Mouse (Mus musculus) hindbrain, embryonic 11.5 days (tissue): ENCODE measurements around the gene Csf2rb2. TPM values are rescaled to one million over a fixed set of nuclear protein-coding genes. Genes with fewer than 3 reads are reported as not detected.
"Not testable (repeated sequence)": the region's sequence is repeated elsewhere in the genome, so short reads cannot be mapped to it uniquely, and the experiment has no call there.

Source experiments
- ATAC-seq: fragments of 200-750 bp; cut with Nextera tagmentation; 2 replicates; pipeline ENCODE4 v1.8.0; 2017; ENCODE audit warnings: mild to moderate bottlenecking, moderate TSS enrichment, moderate library complexity; ENCODE audit not compliant: low FRiP score
- DNase-seq: peaks from one replicate; pipeline ENCODE4 v3.0.0-alpha.2; 2015; ENCODE audit warnings: low spot score
- H3K27ac ChIP-seq: fragments of 300-500 bp; sonication (generic); 2 replicates; pipeline ENCODE4 v1.5.1; 2014; ENCODE audit warnings: mild to moderate bottlenecking, low read depth, low read length
- H3K27me3 ChIP-seq: fragments of 300-500 bp; sonication (generic); 2 replicates; pipeline ENCODE4 v1.6.1; 2014; ENCODE audit warnings: mild to moderate bottlenecking, low read length, moderate library complexity, mixed read lengths; ENCODE audit not compliant: control insufficient read depth, insufficient read depth
- H3K36me3 ChIP-seq: fragments of 300-500 bp; sonication (generic); 2 replicates; pipeline ENCODE4 v1.6.1; 2014; ENCODE audit warnings: mild to moderate bottlenecking, low read length, moderate library complexity, mixed read lengths; ENCODE audit not compliant: control insufficient read depth, insufficient read depth
- H3K4me1 ChIP-seq: fragments of 300-500 bp; sonication (generic); replicated peaks from 2 replicates; pipeline ENCODE4 v1.6.1; 2014; ENCODE audit warnings: low read length, mixed read lengths; ENCODE audit not compliant: control insufficient read depth, insufficient read depth
- H3K4me2 ChIP-seq: fragments of 300-500 bp; sonication (generic); replicated peaks from 2 replicates; pipeline ENCODE4 v1.6.1; 2014; ENCODE audit warnings: mild to moderate bottlenecking, low read depth, low read length
- H3K4me3 ChIP-seq: fragments of 300-500 bp; sonication (generic); 2 replicates; pipeline ENCODE4 v1.5.1; 2014; ENCODE audit warnings: low read depth, low read length
- H3K9ac ChIP-seq: fragments of 300-500 bp; sonication (generic); 2 replicates; pipeline ENCODE4 v1.6.1; 2014; ENCODE audit warnings: low read depth, low read length
- H3K9me3 ChIP-seq: fragments of 300-500 bp; sonication (generic); 2 replicates; pipeline ENCODE4 v1.6.1; 2016; ENCODE audit warnings: low read length; ENCODE audit not compliant: control insufficient read depth
- WGBS: fragments of 180-500 bp; shearing (Covaris S2); extraction: QIAGEN DNeasy Blood & Tissue Kit; methylation state at CpG from one replicate; pipeline ENCODE4 v1.1.7; 2014; 5-methylcytosine and 5-hydroxymethylcytosine counted together
- polyA plus RNA-seq: library from polyadenylated mRNA; unstranded; fragments of >200 nt; fragmentation: Nextera tagmentation; extraction: Ambion mirVana; gene quantifications from 2 replicates; pipeline ENCODE4 v1.2.1, GENCODE M21; 2014

Csf2rb2 gene
- 0.34 and 0.39 TPM in 2 replicates for polyA plus RNA-seq

- H3K4me1 ChIP-seq: no peaks in the 10 kb centered on the region
- no peak for ATAC-seq
- 86% methylated on average over 10 of the region's 10 CpGs for WGBS
- H3K36me3 ChIP-seq: no peaks in the 10 kb centered on the region
- no peak within 1 kb of the TSS for H3K4me3 ChIP-seq
- H3K9me3 ChIP-seq: no peaks in the 10 kb centered on the region
- no peak within 1 kb of the TSS for H3K4me2 ChIP-seq
- H3K27me3 ChIP-seq: no peaks in the 10 kb centered on the region
- no peak for DNase-seq
- no peak within 1 kb of the TSS for H3K9ac ChIP-seq
- H3K27ac ChIP-seq: no peak within 1 kb of the TSS
Measured at GRCm38 (mm10) chr15:78305341-78305933, at the start of gene Csf2rb2. TSS of gene Csf2rb2 (minus strand) at chr15:78305721.

DNA sequence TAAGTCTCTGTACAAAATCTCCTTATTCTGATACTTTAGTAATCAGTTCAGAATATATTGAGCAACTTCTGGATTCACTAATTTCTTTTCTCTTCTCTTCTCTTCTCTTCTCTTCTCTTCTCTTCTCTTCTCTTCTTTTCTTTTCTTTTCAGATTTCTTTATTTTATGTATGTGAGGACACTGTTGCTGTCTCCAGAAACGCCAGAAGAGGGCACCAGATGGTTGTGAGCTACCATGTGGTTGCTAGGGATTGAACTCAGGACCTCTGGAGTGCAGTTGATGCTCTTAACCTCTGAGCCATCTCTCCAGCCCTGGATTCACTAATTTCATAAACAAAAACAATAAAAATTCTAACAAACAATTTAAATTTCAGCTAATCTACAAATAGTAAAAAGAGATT is 49.4 kb upstream of the Csf2rb2 start:
- no peak overlapping the region for H3K4me3 ChIP-seq
- 4% methylated on average over 1 of the region's 1 CpGs for WGBS
- H3K9me3 ChIP-seq: no peaks in the 10 kb centered on the region
- H3K4me2 ChIP-seq: no peak overlapping the region
- H3K4me1 ChIP-seq: no peaks in the 10 kb centered on the region
- H3K36me3 ChIP-seq: no peaks in the 10 kb centered on the region
- no peaks in the 10 kb centered on the region for H3K27me3 ChIP-seq
- no peak overlapping the region for H3K27ac ChIP-seq
- ATAC-seq (no peak), DNase-seq (peak; percentile 52)
- H3K9ac ChIP-seq: no peak overlapping the region

DNA sequence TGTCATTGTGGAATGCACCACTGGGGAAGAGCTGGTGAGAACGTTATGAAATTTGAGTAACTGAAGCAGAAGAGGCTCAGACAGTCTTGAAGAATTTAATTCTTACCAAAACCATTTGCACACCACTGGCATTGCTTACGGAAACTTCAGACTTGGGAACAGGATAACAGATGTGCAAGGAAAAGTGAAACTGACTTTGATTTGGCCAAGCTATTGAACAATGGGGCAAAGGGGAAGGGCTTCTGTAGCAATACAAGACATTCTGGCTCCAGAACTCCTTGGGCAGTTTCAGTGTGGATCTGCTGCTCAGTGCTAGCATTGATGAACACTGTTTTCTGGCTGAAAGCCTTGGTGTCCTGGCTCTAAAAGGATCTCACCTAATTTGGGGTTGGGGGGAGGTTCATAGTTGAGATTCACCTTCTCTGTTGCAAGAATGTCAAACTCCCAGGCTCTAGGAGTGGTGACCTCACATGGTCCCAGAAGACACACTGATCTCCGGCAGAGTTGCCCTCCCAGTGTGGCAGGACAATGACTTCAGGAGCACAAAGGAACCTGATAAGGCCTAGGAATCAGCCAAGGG is 46.2 kb upstream of the Csf2rb2 start:
- no peaks in the 10 kb centered on the region for H3K27me3 ChIP-seq
- H3K4me3 ChIP-seq: no peak overlapping the region
- H3K36me3 ChIP-seq: no peaks in the 10 kb centered on the region
- no peak overlapping the region for H3K4me2 ChIP-seq
- H3K9me3 ChIP-seq: no peaks in the 10 kb centered on the region
- H3K27ac ChIP-seq: no peak overlapping the region
- H3K9ac ChIP-seq: no peak overlapping the region
- ATAC-seq (no peak), DNase-seq (no peak)
- H3K4me1 ChIP-seq: no peaks in the 10 kb centered on the region
- 63% methylated on average over 3 of the region's 3 CpGs for WGBS

DNA sequence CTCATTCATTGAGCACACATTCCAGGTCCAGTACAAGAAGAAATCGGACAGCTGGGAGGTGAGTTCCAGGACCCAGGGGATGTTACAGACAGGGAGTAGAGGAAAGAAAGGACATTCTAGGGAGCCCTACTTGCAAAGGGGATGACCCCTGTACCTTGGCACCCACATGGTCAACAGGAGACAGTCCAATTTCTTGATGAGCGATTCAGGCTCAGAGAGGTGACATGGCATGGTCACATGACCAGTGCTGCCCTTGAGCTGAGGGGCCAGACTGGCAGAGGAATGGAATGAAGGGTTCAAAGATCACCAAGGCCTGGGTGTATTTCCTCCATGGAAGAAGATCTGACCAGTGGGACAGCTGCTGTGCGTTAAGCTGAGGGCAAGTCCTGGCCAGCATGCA is 39.0 kb upstream of the Csf2rb2 start:
- H3K4me1 ChIP-seq: no peaks in the 10 kb centered on the region
- no peak overlapping the region for H3K4me2 ChIP-seq
- no peak overlapping the region for H3K27ac ChIP-seq
- no peaks in the 10 kb centered on the region for H3K36me3 ChIP-seq
- no peak for ATAC-seq
- H3K9ac ChIP-seq: no peak overlapping the region
- no peak overlapping the region for H3K4me3 ChIP-seq
- no peaks in the 10 kb centered on the region for H3K9me3 ChIP-seq
- H3K27me3 ChIP-seq: no peaks in the 10 kb centered on the region
- DNase-seq: no peak
- WGBS: 88% methylated on average over 3 of the region's 3 CpGs

DNA sequence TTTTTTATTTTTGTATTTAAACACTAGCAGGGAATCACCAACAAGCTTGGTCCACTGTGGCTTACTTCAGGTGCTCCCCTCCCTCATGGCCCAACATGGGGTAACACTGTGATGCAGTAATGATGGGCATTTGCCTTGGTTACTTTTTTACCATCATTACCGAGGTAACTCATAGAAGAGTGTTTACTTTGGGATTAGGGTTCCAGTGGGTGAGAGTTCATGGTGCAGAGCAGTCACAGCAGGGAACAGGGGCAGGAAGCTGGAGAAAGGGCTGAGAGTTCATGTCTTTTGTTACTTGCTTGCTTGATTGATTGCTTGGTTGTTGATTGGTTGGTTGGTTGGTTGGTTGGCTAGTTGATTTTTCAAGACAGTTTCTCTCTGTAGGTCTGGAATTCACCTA is 38.2 kb upstream of the Csf2rb2 start:
- WGBS: 14% methylated on average over 1 of the region's 1 CpGs
- no peaks in the 10 kb centered on the region for H3K36me3 ChIP-seq
- H3K9me3 ChIP-seq: no peaks in the 10 kb centered on the region
- H3K27me3 ChIP-seq: no peaks in the 10 kb centered on the region
- H3K4me3 ChIP-seq: no peak overlapping the region
- H3K4me2 ChIP-seq: no peak overlapping the region
- no peak overlapping the region for H3K27ac ChIP-seq
- no peaks in the 10 kb centered on the region for H3K4me1 ChIP-seq
- ATAC-seq (no peak), DNase-seq (no peak)
- H3K9ac ChIP-seq: no peak overlapping the region

DNA sequence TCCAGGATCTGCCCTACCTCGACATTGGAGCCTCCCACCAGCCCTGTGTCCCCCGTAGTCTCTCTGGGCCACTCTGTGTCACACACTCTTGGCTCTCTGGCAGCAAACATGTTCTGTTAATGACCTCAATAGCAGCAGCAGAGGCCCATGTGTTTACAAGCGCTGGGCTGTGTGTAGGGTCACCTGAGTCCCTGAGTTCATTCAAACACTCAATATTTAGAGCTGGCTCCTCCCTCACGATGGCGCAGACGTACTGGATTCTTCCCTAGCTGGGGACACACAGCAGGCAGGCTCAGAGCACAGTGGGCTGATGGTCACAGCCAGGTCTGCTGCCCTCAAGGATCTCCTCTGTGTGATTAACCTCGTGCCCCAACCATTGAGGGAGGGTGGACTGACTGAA is 35.4 kb upstream of the Csf2rb2 start:
- H3K9me3 ChIP-seq, H3K4me2 ChIP-seq, ATAC-seq, H3K9ac ChIP-seq, H3K4me1 ChIP-seq, H3K27me3 ChIP-seq, H3K4me3 ChIP-seq, DNase-seq, H3K27ac ChIP-seq, H3K36me3 ChIP-seq: not testable (repeated sequence)
- WGBS: 71% methylated on average over 6 of the region's 7 CpGs

GRCm38 (mm10) chr15:78339627-78340423 is 34.3 kb upstream of the Csf2rb2 start:
- 43% methylated on average over 7 of the region's 7 CpGs for WGBS
- ATAC-seq, H3K4me1 ChIP-seq, H3K27ac ChIP-seq, H3K4me3 ChIP-seq, H3K4me2 ChIP-seq, H3K9me3 ChIP-seq, H3K27me3 ChIP-seq, H3K9ac ChIP-seq, H3K36me3 ChIP-seq: not testable (repeated sequence)
- DNase-seq: peak; percentile 56

DNA sequence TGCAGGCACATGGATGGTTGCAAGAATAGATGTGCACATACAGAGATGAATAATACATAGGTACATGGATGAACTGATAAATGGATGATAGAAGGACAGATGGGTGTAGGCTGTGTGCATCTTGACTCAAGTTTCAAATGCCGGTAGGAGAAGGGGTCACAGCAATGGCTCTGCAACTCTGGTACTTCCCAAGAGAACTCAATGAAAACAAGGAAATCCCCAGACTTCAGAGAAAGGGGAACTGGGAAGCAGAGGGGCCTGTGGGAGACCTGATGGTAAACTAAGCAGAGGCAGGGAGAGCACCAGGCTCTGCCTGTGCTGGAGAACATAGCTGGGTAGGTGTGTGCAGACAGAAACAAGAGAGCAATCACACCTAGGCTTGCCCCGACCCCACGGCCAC is 28.9 kb upstream of the Csf2rb2 start:
- 93% methylated on average over 3 of the region's 3 CpGs for whole genome bisulfite sequencing
- no peaks in the 10 kb centered on the region for H3K9me3 ChIP-seq
- H3K27ac ChIP-seq: no peak overlapping the region
- H3K9ac ChIP-seq: no peak overlapping the region
- no peak for ATAC-seq
- no peak overlapping the region for H3K4me2 ChIP-seq
- DNase-seq: no peak
- H3K4me3 ChIP-seq: no peak overlapping the region
- H3K4me1 ChIP-seq: no peaks in the 10 kb centered on the region
- no peaks in the 10 kb centered on the region for H3K27me3 ChIP-seq
- H3K36me3 ChIP-seq: no peaks in the 10 kb centered on the region

GRCm38 (mm10) chr15:78332981-78333380 is 27.5 kb upstream of the Csf2rb2 start:
- H3K27ac ChIP-seq: no peak overlapping the region
- no peak overlapping the region for H3K4me2 ChIP-seq
- no peak overlapping the region for H3K9ac ChIP-seq
- no peaks in the 10 kb centered on the region for H3K27me3 ChIP-seq
- no peaks in the 10 kb centered on the region for H3K9me3 ChIP-seq
- no peak for DNase-seq
- H3K4me1 ChIP-seq: no peaks in the 10 kb centered on the region
- ATAC-seq: no peak
- WGBS: 82% methylated on average over 6 of the region's 6 CpGs
- no peak overlapping the region for H3K4me3 ChIP-seq
- no peaks in the 10 kb centered on the region for H3K36me3 ChIP-seq
